Mouse (Mus musculus) large intestine, adult 2 months (tissue): ENCODE results near the gene Nudt14. TPM values are rescaled to one million over a fixed set of nuclear protein-coding genes. Genes with fewer than 3 reads are reported as not detected.

Experiments used
- DNase-seq: peaks from one replicate; pipeline ENCODE4 v3.0.0-alpha.2; 2012; ENCODE audit warnings: low read depth, low spot score
- WGBS: fragments of 180-500 bp; shearing (Covaris S2); methylation state at CpG from one replicate; pipeline ENCODE4 v1.1.7; 2018; 5-methylcytosine and 5-hydroxymethylcytosine counted together
- polyA plus RNA-seq: library from polyadenylated mRNA; depleted of rRNA; stranded (reverse); fragments of >200 nt; gene quantifications from 2 replicates; pipeline ENCODE4 v1.2.3, GENCODE M21; 2012

The Nudt14 gene
- polyA plus RNA-seq, 1 experiment, result 55.7 TPM

DNA sequence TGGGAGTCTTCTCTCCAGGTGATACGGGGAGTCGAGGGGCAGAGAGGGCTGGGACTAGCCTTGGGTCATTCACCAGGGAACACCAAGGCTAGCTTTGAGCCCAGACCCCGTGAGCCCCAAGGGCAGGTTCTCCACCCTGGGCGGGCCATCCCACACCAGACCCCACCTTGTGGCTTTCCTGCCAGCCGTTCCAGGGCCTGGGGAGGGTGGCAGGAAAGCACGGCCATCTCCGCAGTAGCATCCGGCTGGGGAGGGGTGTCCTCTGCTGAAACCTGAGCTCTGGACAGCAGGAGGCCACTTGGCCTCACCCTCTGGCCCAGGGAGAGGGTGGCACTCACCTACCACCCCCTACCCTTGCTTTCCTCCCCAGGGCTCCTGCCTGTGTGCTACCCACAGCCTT, 24.0 kb downstream of the Nudt14 start:
- 70% methylated on average over 8 of the region's 8 CpGs for WGBS
- no peak for DNase-seq

DNA sequence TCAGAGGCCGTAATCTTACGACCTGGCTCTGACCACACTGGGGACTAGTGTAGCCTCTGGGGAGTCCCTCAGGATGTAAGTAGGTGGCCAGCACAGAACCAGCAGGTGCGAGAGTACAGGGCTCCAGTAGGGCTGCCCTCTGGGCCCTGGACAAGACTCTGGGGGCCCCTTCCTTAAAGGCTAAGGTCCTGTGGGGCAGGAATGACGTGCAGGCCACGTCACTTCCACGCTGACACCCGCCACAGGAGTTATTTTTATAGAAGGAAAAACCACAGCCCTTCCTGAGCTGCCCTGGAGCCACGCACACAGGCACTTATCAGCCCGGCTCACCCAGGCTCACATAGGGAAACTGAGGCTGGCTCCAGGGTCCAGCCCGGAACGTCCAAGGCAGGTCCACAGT, 24.4 kb downstream of the Nudt14 start:
- 71% methylated on average over 11 of the region's 11 CpGs for WGBS
- DNase-seq, result no peak

DNA sequence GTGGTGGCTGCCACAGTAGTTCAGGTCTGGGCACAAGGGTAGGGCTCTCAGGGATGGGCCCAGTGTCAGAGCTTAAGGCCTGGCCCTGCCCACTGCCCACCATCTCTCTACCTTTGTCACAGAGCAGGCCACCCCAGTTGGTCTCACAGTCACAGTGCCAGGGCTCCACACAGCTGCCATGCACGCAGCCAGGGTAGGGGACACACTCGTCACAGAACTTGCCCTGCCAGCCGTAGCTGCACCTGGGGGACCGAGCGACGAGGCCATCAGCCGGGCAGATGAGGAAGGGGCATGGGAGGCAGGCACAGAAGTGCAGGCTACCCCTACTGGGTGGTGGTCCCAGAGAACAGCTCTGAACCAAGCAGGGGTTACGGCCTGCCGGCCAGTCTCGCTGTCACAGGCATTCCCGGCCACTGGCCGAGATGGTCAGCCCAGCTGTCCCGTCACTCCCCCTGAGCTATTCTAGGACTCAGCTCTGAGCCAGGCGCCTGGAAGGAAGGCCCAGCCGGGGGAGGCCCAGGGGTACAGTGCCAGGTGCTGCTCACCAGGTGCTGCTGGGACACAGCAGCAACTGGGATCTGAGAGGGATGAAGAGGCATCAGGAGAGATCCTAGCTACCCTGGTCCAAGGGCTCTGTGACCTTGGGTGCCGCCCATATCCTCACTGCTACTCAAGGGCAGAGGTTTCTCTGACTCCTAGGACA, 25.1 kb downstream of the Nudt14 start:
- WGBS, result 84% methylated on average over 16 of the region's 16 CpGs
- DNase-seq, result no peak

DNA sequence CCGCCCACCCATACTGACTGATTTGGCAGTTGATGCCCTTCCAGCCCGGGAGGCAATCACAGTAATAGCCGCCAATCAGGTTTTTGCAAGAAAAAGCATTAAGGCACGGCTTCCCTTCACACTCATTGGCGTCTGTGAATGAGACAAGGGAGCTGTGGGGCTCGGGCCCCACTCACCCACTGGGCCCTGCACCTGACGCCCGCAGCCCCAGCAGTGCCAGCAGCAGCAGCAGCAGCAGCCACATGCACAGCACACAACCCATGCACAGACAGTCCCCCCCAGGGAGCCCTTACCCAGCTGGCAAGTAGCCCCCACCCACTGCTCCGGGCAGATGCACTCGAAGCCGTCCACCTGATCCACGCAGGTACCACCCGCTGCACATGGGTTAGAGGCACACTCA, 26.3 kb downstream of the Nudt14 start:
- DNase-seq, result no peak
- 54% methylated on average over 13 of the region's 13 CpGs for WGBS

DNA sequence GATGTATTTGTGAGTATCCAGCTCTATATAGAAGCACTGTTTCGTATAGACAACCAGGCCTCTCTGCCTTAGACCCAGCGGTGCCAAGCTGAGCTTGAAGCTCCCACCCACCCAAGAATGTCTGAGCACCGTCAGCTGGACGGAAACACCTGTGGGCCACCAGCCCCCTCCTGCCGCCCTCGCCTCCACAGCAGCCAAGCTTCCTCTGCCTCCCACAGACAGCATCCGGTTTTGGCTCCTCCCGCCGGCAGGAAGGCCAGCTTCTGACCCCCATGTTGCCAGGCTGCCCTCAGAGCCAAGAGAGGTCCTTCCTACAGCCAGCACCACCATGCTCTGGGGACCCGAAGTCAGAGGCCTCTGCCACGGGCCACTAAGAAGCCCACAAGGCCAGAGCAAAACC, 27.4 kb downstream of the Nudt14 start:
- WGBS, result 79% methylated on average over 11 of the region's 11 CpGs
- no peak for DNase-seq

DNA sequence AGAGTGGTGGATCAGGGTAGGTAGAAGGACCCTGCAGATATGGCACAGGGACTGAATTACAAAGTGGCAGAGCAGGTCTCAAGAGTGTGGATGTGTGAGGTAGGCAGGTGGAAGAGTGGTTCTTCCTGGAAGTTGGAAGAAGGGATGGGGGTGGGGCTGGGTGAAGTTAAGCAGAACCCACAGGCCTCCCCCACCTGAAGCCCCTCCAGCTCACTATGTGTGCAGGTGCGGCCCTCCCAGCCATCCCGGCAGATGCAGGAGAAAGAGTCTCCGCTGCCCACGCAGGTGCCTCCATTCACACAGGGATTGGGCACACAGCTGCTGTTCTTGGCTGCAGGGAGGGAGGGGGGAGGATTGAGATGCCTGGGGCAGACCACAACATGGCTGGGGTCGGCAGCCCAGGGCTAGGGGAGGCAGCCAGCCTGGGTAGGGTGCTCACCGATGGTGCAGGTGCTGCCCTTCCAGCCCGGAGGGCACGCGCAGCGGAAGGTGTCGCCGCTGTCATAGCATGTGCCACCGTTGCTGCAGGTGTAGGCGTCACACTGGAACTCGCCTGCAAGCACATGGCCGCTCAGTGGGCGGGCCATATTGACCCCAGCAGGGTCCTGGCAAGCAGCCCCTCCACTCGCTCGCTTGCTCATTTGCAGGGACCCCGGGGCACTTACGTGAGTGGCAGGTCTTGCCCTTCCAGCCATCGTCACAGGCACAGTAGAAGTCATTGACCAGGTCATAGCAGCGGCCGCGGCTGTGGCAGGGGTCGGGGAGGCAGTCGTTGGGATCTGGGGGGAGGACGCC, 28.8 kb downstream of the Nudt14 start:
- 94% methylated on average over 28 of the region's 28 CpGs for WGBS
- DNase-seq, result no peak

DNA sequence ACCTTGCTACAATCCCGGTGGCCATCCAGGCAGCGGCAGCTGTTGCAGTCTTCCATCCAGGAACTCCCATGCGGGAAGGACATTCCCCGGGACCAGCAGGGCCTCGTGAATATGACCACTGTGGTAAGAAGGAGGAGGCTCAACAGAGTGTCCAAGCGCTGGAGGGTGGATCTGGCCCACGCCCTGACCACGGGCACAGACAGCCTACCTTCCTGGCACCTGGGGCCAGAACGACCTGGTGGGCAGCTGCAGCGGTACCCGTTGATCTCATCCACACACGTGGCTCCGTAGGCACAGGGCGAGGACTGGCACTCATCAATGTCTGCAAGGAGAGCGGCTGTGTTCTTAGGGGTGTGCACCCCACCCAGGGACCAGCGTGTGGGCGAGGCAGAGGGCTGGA, 30.2 kb downstream of the Nudt14 start:
- DNase-seq, result no peak
- WGBS, result 82% methylated on average over 17 of the region's 17 CpGs

DNA sequence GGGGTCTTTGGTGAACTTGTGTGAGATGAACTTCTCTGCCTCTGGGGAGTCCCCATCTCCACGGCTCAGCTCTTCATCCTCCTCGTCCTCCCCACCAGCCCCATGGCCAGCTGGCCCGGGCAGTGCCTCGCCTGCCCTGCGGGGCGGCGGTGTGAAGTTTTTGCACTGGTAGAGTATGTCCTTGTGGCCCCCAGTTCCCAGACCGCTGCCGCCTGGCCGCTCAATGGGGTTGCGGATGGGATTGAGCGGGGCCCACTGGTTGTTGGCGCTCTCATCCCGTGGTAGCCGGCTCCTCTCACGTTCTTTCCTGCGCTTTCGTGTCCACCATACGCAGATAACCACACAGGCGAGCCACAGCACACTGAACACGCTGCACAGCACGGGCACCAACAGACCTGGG, 32.9 kb downstream of the Nudt14 start:
- WGBS, result 93% methylated on average over 22 of the region's 22 CpGs
- no peak for DNase-seq

DNA sequence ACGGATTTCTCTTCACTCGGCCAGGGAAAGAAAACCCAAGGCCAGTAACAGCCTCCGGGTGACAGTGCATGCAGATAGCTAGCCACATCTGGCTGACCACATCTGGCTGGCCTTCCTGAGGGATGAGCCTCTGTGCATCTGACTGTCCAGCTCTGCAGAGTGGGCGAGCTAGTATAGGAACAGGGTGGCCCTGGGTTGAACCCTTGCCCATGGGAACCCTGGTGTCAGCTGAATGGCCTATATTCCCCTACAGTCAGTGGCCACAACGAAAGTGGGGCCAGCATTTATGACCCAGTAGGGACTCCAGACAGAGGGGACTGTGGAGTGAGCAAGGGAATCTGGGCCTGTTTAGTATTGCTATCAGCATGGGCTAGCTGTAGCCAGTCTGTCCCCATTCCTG, 36.9 kb downstream of the Nudt14 start:
- DNase-seq, result no peak
- 87% methylated on average over 5 of the region's 5 CpGs for WGBS

DNA sequence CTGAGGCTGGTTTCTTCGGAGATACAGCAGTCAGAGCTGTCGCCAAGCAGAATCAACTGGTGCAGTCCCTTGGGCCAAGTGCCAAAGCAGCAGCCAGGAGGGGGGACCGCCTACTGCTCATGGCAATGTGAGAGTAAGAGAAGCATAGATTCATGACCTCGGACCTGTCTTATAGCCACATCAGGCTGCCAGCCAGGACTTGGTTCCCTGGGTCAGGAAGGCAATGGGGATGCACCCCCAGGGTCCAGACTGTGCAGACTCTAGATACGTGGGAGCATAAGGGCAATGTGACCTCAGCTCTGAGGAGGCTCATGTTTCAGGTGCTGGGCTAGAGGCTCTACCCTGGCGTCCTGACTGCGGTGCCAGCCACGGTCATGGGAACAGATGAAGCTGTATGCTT, 38.0 kb downstream of the Nudt14 start:
- WGBS, result 73% methylated on average over 8 of the region's 8 CpGs
- DNase-seq, result no peak

DNA sequence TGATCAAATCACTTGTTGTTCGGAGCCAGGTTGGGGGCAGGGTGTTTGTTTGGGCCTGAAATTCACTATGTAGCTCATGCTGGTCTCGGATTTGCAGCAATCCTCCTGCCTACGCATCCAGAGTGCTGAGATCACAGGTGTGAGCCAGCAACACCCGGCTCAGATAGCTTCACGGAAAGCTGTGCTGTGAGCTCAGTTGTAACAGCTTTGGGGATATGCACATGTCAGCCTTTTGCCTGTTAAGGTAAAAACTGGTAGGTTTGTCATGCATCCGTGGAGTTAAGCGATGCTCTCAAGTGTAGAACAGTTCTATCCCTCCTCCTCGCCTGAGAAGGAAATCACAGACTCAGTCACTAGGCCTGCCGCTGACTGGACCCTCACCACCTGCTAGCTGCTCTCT, 41.3 kb downstream of the Nudt14 start:
- WGBS, result 87% methylated on average over 9 of the region's 9 CpGs

DNA sequence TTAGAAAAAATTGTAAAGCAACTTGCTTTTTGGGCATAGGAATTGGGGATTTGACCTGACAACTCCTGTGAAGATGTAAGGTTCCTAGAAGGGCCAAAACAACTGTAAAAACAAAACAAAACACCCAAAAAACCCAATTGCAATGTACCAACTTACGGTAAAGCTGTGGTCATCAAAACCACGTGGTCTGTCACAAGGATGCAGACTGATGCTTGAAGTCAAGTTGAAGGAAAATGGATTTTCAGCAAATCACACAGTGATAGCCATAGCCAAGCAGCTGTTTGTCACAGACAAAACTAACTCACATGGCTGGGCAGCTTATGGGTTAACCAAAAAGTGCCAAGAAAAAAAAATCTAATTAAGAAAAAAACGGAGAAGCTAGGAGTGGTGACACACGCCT, 43.0 kb downstream of the Nudt14 start:
- no peak for DNase-seq
- WGBS, result 62% methylated on average over 4 of the region's 4 CpGs

More for the DNA sequence above, 41.3 kb downstream of the Nudt14 start:
- DNase-seq, result no peak

DNA sequence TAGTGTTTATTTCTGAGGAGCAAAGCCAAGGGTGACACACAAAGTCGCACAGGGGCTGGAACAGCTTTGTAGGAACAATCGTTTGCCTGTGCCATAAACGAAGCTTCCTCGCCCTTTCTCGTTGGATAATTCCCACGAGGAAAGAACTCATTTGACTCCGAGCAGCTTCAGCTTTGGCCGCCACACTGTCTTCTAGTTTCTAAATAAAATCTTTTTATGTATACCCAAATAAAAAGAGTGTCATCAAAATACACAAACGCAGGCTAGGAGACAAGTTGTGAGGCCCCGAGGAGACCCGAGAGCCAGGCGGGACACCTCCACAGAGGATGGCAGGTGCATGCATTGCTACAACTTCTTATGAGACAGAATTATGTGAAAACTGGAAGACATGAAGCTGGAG, 43.6 kb downstream of the Nudt14 start:
- DNase-seq, result no peak

DNA sequence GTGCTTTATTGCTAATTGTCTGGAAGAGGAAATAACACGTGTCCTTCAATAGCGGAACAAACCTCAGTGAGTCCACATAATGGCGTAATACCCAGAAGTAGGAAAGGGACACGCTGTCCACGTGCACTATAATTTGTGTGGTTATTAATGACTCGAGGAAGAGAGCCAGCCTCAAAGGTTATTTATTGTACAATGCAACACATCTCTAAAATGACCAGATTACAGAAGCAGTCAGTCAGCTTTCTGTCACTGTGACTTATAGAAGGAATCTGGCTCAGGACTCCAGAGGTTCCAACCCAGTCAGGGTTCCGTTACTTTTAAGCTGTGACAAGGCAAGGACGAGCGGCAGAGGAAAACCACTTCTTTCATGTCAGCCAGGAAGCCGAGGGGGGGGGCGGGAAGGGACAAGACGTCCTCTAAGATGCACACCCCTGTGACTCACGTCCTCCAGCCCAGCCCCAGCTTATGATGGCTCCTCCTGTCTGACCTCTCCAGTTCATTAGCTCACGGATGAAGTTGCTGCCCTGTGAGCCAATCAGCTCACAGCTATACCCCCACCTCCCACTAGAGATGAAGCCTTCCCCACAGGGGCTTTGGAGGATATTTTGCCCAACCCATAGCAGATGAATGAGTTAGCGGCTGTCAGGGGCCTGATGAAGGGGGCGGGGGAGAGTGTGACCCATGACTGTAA, 44.3 kb downstream of the Nudt14 start:
- 9% methylated on average over 16 of the region's 16 CpGs for WGBS

More for the DNA sequence above, 43.6 kb downstream of the Nudt14 start:
- 40% methylated on average over 12 of the region's 12 CpGs for WGBS

DNA sequence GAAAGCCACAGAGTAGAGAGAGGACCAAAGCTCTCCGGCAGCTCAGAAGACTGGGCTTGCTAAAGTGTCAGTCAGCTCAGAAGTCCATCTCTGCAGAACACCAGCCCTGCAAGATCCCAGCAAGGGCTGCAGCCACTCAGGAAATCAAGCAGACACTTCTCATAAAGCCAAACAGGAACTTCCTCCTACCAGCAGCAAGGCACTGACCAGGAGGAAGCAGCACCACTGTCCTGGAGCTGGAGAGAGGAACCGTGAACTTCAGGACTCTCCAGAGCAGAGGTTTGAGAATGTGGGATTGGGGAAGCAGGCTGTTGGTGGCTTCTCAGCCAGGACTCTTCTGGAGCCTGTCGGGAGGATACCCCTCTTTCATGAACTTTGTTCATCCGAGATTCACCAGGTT, 47.0 kb downstream of the Nudt14 start:
- DNase-seq, result no peak

More for the DNA sequence above, 44.3 kb downstream of the Nudt14 start:
- DNase-seq, result no peak

DNA sequence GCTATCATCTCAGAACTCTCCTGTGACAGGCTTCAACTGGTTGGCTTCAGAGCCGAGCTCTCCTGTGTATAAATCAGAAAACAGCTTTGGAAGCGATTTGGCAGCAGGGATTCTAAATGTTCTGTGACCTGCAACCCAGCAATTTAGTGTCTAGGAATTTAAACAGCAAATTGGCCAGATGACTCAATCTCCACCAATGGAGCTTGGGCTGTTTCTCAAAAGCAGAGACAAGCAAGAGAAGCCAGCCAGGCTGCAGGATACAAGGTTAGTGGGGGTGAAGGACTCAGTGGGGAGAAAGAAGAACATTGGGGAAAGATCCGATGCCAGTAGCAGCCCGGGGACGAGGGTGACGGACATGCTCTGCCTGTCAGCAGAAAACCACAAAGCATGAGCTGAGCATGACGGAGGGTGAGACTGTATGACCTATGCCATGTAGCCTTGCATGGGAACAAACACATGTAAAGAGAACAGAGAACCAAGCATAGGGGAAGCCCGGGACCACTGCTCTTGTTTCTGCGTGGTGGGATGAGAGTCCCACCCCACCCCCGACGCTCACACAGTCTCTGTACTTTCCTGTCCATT, 47.5 kb downstream of the Nudt14 start:
- DNase-seq, result no peak
- WGBS, result 69% methylated on average over 11 of the region's 11 CpGs

More for the DNA sequence above, 47.0 kb downstream of the Nudt14 start:
- WGBS, result 41% methylated on average over 4 of the region's 4 CpGs

DNA sequence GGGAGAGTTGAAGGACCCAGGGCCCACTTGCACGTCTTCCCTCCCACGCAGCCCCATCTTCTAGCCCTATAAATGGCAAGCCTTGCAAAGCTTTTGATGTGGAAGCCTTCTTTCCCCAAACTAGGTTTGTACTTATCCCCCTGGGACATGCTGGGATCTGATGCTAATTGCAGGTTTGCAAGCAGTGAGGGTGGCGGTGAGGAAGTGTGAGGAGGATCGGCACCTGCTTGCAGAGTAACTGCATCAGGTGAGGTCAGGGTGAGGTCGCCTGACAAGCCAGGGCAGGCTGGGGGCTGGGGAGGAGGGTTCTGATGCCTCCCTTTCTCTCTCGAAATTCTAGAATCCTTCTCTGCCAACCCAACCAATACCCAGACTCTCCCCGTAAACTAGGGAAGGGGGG, 56.5 kb downstream of the Nudt14 start:
- 49% methylated on average over 7 of the region's 7 CpGs for WGBS
- DNase-seq, result no peak
